Mouse (Mus musculus) heart, embryonic 16.5 days (tissue): ENCODE data around the gene Adrm1. TPM values are rescaled to one million over a fixed set of nuclear protein-coding genes. Genes with fewer than 3 reads are reported as not detected.

Experiments
- ATAC-seq: fragments of 200-750 bp; cut with Nextera tagmentation; replicated peaks from 2 replicates; pipeline ENCODE4 v1.8.0; 2017; ENCODE audit warnings: moderate number of reproducible peaks; ENCODE audit not compliant: insufficient read depth, low FRiP score; ENCODE audit errors: extremely low read depth
- H3K27ac ChIP-seq: fragments of 300-500 bp; sonication (generic); 2 replicates; pipeline ENCODE4 v1.5.1; 2014; ENCODE audit warnings: mild to moderate bottlenecking, low read length, control low read depth, moderate library complexity
- H3K27me3 ChIP-seq: fragments of 300-500 bp; sonication (generic); 2 replicates; pipeline ENCODE4 v1.6.1; 2014; ENCODE audit warnings: low read length, mixed read lengths; ENCODE audit not compliant: control insufficient read depth, insufficient read depth
- H3K36me3 ChIP-seq: fragments of 300-500 bp; sonication (generic); 2 replicates; pipeline ENCODE4 v1.6.1; 2014; ENCODE audit not compliant: control insufficient read depth, insufficient read depth
- H3K4me1 ChIP-seq: fragments of 300-500 bp; sonication (generic); 2 replicates; pipeline ENCODE4 v1.6.1; 2014; ENCODE audit warnings: low read length, mixed read lengths; ENCODE audit not compliant: control insufficient read depth, insufficient read depth
- H3K4me2 ChIP-seq: fragments of 300-500 bp; sonication (generic); 2 replicates; pipeline ENCODE4 v1.6.1; 2014; ENCODE audit warnings: low read depth, mild to moderate bottlenecking, control low read depth, low read length
- H3K4me3 ChIP-seq: fragments of 300-500 bp; sonication (generic); 2 replicates; pipeline ENCODE4 v1.5.1; 2014; ENCODE audit warnings: mild to moderate bottlenecking, control low read depth, low read length
- H3K9ac ChIP-seq: fragments of 300-500 bp; sonication (generic); 2 replicates; pipeline ENCODE4 v1.6.1; 2014; ENCODE audit warnings: low read length, control low read depth
- H3K9me3 ChIP-seq: fragments of 300-500 bp; sonication (generic); replicated peaks from 2 replicates; pipeline ENCODE4 v1.6.1; 2016; ENCODE audit warnings: low read length; ENCODE audit not compliant: control insufficient read depth
- WGBS: fragments of 180-500 bp; shearing (Covaris S2); extraction: QIAGEN DNeasy Blood & Tissue Kit; methylation state at CpG from one replicate; pipeline ENCODE4 v1.1.7; 2014; 5-methylcytosine and 5-hydroxymethylcytosine counted together
- polyA plus RNA-seq: library from polyadenylated mRNA; unstranded; fragments of >200 nt; fragmentation: Nextera tagmentation; extraction: Ambion mirVana; gene quantifications from 2 replicates; pipeline ENCODE4 v1.2.1, GENCODE M21; 2015

The Adrm1 gene
- polyA plus RNA-seq, 1 experiment from 2014 or later, result 133 TPM

DNA sequence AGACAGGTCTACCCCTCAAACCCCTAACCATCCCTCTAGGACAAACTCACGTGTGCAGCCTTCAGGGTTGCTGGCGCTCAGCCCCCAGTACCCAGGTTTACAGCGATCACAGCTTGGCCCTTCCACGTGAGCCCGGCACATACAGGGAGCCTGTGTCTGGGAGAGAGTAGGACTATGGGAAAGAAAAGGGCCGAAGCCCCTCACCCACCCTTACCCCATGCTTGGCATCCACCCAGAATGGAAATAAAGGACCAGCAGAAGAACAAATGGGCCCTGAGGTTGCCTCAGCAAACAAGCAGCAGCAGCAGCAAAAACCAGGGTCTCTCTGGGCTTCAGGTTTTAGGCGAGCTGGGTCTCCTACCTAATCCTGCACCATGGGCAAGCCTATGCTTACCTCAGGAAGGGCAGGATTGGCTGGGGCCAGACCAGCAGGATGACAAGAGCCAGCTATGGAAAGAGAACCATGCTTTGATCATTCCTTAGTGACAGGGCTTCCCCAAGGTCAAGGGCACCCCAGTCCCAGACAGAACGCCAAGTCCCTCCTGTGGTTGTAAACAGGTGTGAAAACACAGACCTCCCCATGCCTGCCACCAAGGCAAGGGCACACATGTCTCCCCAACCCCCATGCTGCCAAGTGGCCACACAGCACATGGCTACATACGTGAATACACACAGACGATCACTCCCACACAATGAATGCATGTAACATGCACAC lies 26.2 kb downstream of the Adrm1 start:
- H3K9ac ChIP-seq, result no peak overlapping the region
- H3K4me1 ChIP-seq, result no peaks in the 10 kb centered on the region
- ATAC-seq, result no peak
- H3K27ac ChIP-seq, result no peak overlapping the region
- WGBS, result 83% methylated on average over 10 of the region's 10 CpGs
- no peak overlapping the region for H3K4me2 ChIP-seq
- no peaks in the 10 kb centered on the region for H3K27me3 ChIP-seq
- H3K36me3 ChIP-seq, result peaks cover 12% of the 10 kb centered on the region
- no peak overlapping the region for H3K4me3 ChIP-seq
- H3K9me3 ChIP-seq, result no peaks in the 10 kb centered on the region

DNA sequence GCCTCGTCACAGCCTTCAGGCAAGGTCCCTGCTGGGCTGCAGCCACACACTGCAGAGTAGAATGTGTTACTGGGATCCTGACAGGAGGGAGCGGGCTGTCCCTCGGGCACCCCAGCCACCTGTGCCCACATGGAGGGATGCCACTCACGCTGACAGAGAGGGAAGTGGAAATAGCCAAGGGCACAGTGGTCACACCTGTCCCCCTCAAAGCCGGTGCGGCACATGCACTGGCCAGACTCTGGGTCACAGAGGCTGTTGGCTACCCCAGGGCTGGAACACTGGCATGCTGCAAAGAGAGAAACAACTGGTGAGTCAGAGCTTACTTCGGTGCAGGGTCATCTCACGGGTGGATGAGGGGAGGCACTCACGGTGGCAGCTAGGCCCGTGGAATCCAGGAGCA lies 27.5 kb downstream of the Adrm1 start:
- no peaks in the 10 kb centered on the region for H3K4me1 ChIP-seq
- H3K36me3 ChIP-seq, result peaks cover 9% of the 10 kb centered on the region
- no peaks in the 10 kb centered on the region for H3K27me3 ChIP-seq
- H3K9ac ChIP-seq, result no peak overlapping the region
- WGBS, result 89% methylated on average over 10 of the region's 10 CpGs
- no peaks in the 10 kb centered on the region for H3K9me3 ChIP-seq
- no peak overlapping the region for H3K4me2 ChIP-seq
- no peak overlapping the region for H3K4me3 ChIP-seq
- no peak overlapping the region for H3K27ac ChIP-seq
- ATAC-seq, result no peak

- Histone ChIP-seq H3K27me3 (no peaks in the 10 kb centered on the region), H3K36me3 (peaks cover 6% of the 10 kb centered on the region), H3K4me3 (no peak overlapping the region), H3K4me2 (no peak overlapping the region), H3K27ac (no peak overlapping the region), H3K9ac (no peak overlapping the region), H3K4me1 (no peaks in the 10 kb centered on the region; the same call in 1 of the 2 replicates), H3K9me3 (no peaks in the 10 kb centered on the region)
- ATAC-seq, result no peak
- WGBS, result 80% methylated on average over 11 of the region's 11 CpGs
Observed at GRCm38 (mm10) chr2:180200681-180201080, 29.4 kb downstream of the Adrm1 start.

DNA sequence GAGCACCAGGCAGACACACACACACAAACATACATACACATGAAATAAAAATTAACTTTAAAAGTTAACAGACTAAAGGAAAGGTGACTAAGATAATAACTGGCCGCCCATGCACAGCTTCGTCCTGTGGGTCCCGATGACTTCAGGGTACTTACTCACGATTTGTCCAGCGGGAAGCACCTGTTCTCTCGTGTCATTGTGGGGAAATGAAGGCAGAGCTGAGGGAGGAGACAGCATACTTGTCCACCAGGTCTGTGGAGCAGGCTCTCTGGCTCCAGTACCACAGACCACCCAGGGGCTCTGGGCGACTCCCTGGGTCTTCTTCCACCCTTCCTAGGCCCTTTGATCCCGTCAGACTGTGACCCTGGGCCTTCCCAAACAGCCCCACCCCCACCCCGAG lies 30.0 kb downstream of the Adrm1 start:
- no peak overlapping the region for H3K9ac ChIP-seq
- H3K4me3 ChIP-seq, result no peak overlapping the region
- H3K27ac ChIP-seq, result no peak overlapping the region
- no peak for ATAC-seq
- H3K4me1 ChIP-seq, result peaks cover 1% of the 10 kb centered on the region
- H3K9me3 ChIP-seq, result no peaks in the 10 kb centered on the region
- 75% methylated on average over 9 of the region's 9 CpGs for WGBS
- peaks cover 6% of the 10 kb centered on the region for H3K36me3 ChIP-seq
- no peak overlapping the region for H3K4me2 ChIP-seq
- H3K27me3 ChIP-seq, result no peaks in the 10 kb centered on the region

- Histone ChIP-seq H3K4me2 (no peak overlapping the region), H3K9ac (no peak overlapping the region), H3K27me3 (no peaks in the 10 kb centered on the region), H3K36me3 (peaks cover 8% of the 10 kb centered on the region; the same call in 1 of the 2 replicates), H3K9me3 (no peaks in the 10 kb centered on the region), H3K4me3 (no peak overlapping the region), H3K27ac (no peak overlapping the region), H3K4me1 (peaks cover 2% of the 10 kb centered on the region)
- WGBS, result 87% methylated on average over 14 of the region's 14 CpGs
- no peak for ATAC-seq
Observed at GRCm38 (mm10) chr2:180202263-180202662, 31.0 kb downstream of the Adrm1 start.

GRCm38 (mm10) chr2:180202805-180203204 lies 31.5 kb downstream of the Adrm1 start:
- Histone ChIP-seq H3K27ac (no peak overlapping the region), H3K4me1 (peaks cover 2% of the 10 kb centered on the region), H3K9me3 (no peaks in the 10 kb centered on the region), H3K9ac (no peak overlapping the region), H3K36me3 (peaks cover 6% of the 10 kb centered on the region; the same call in 1 of the 2 replicates), H3K4me3 (no peak overlapping the region), H3K4me2 (no peak overlapping the region), H3K27me3 (no peaks in the 10 kb centered on the region)
- WGBS, result 70% methylated on average over 10 of the region's 10 CpGs
- ATAC-seq, result no peak

DNA sequence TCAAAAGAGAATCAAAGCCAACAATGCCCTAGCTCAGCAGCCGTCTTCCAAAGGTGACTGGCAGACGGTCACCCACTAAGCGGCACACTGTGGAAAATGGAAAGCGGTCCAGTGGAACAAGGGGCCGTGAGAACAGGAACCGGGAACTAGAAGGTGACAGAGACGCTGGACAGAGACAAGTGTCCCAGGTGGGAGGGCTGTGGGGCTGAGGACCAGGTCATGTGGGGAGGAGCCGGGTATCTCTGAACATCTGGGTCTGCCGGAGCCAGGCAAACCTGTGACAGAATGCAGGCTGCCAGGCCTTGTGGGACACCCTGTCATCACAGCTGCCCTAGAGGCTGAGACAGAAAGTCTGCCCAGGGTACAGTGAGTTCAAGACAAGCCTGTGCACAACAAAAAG lies 33.2 kb downstream of the Adrm1 start:
- no peak overlapping the region for H3K9ac ChIP-seq
- H3K4me1 ChIP-seq, result peaks cover 5% of the 10 kb centered on the region
- ATAC-seq, result no peak
- 64% methylated on average over 9 of the region's 9 CpGs for WGBS
- H3K4me3 ChIP-seq, result no peak overlapping the region
- H3K27ac ChIP-seq, result no peak overlapping the region
- H3K36me3 ChIP-seq, result peaks cover 6% of the 10 kb centered on the region; the same call in 1 of the 2 replicates
- H3K4me2 ChIP-seq, result no peak overlapping the region
- H3K9me3 ChIP-seq, result no peaks in the 10 kb centered on the region
- no peaks in the 10 kb centered on the region for H3K27me3 ChIP-seq

GRCm38 (mm10) chr2:180205083-180205955 lies 34.0 kb downstream of the Adrm1 start:
- peaks cover 5% of the 10 kb centered on the region for H3K4me1 ChIP-seq
- ATAC-seq, result no peak
- 88% methylated on average over 12 of the region's 12 CpGs for WGBS
- H3K9ac ChIP-seq, result no peak overlapping the region
- H3K36me3 ChIP-seq, result peaks cover 6% of the 10 kb centered on the region; the same call in 1 of the 2 replicates
- no peaks in the 10 kb centered on the region for H3K27me3 ChIP-seq
- no peak overlapping the region for H3K4me2 ChIP-seq
- H3K9me3 ChIP-seq, result no peaks in the 10 kb centered on the region
- H3K4me3 ChIP-seq, result no peak overlapping the region
- H3K27ac ChIP-seq, result no peak overlapping the region

DNA sequence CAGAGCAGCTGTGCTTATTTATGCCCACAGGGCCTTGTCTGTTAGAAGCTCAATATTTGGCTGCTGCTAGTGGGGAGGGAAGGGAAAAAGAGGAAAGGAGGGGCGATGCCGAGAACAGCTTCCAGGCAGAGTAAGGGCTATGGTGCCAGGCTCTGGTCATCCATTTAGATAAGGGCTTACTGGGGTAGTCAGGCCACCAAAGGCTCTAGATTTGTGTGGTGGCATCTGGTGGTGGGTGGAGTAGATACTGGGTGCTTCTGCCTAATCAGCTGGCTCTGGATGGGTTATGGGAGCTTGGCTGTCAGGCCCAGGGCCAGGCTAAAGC lies 34.6 kb downstream of the Adrm1 start:
- Histone ChIP-seq H3K4me1 (peaks cover 5% of the 10 kb centered on the region), H3K4me3 (no peak overlapping the region), H3K36me3 (peaks cover 6% of the 10 kb centered on the region; the same call in 1 of the 2 replicates), H3K27ac (no peak overlapping the region), H3K9ac (no peak overlapping the region), H3K9me3 (0 out of 2 replicates have a peak, but pooled peaks cover 2% of the 10 kb centered on the region), H3K4me2 (no peak overlapping the region), H3K27me3 (no peaks in the 10 kb centered on the region)
- no peak for ATAC-seq
- WGBS, result 69% methylated on average over 2 of the region's 2 CpGs
